Mouse (Mus musculus) heart, adult 2 months (tissue): Measurements from ENCODE around the gene Med20. TPM values are rescaled to one million over a fixed set of nuclear protein-coding genes. Genes with fewer than 3 reads are reported as not detected.

Experiments used
- DNase-seq, 2 experiments: peaks; one replicate each; pipeline ENCODE4 v3.0.0; 2021
- H3K27ac ChIP-seq: fragments of 200-600 bp; 2 replicates; pipeline ENCODE4 v1.8.1; 2022
- H3K27me3 ChIP-seq: fragments of 200-500 bp; 2 replicates; pipeline ENCODE4 v1.6.1; 2012; ENCODE audit warnings: mild to moderate bottlenecking, low read length, inconsistent platforms, mixed read lengths; ENCODE audit not compliant: control insufficient read depth, insufficient read depth
- H3K36me3 ChIP-seq: fragments of 200-500 bp; 2 replicates; pipeline ENCODE4 v1.6.1; 2012; ENCODE audit warnings: low read length, inconsistent platforms; ENCODE audit not compliant: control insufficient read depth, insufficient read depth
- H3K4me1 ChIP-seq: fragments of 200-500 bp; 2 replicates; pipeline ENCODE4 v1.6.1; 2011; ENCODE audit warnings: low read length; ENCODE audit not compliant: control insufficient read depth, insufficient read depth
- H3K4me3 ChIP-seq: fragments of 200-600 bp; 2 replicates; pipeline ENCODE4 v1.8.1; 2022
- H3K79me2 ChIP-seq: fragments of 200-500 bp; replicated peaks from 2 replicates; pipeline ENCODE4 v1.6.1; 2012; ENCODE audit warnings: mild to moderate bottlenecking, inconsistent platforms, low read length, moderate library complexity, mixed read lengths; ENCODE audit not compliant: control insufficient read depth, insufficient read depth
- H3K9ac ChIP-seq: fragments of 200-500 bp; 2 replicates; pipeline ENCODE4 v1.6.1; 2012; ENCODE audit warnings: low read depth, mild to moderate bottlenecking, control low read depth, inconsistent platforms, low read length, mixed read lengths
- CTCF ChIP-seq: fragments of 200-600 bp; IDR thresholded peaks from 2 replicates; pipeline ENCODE4 v1.8.1; 2022; ENCODE audit warnings: antibody characterized with exemption, mild to moderate bottlenecking, moderate library complexity
- EP300 ChIP-seq: fragments of 200-500 bp; IDR thresholded peaks from 2 replicates; pipeline ENCODE4 v1.6.1; 2011; ENCODE audit warnings: low read depth, low read length, control low read depth; ENCODE audit not compliant: insufficient read depth
- POLR2A ChIP-seq: fragments of 200-500 bp; IDR thresholded peaks from 2 replicates; pipeline ENCODE4 v1.6.1; 2011; ENCODE audit warnings: mild to moderate bottlenecking, low read depth, low read length, control low read depth; ENCODE audit not compliant: insufficient read depth
- WGBS: fragments of 180-500 bp; shearing (Covaris S2); methylation state at CpG from one replicate; pipeline ENCODE4 v1.1.7; 2018; 5-methylcytosine and 5-hydroxymethylcytosine counted together
- intact Hi-C: fragments of 180-260 bp; cut with DNase I; formaldehyde crosslinking; loops from one replicate; pipeline ENCODE4 v1.15.1; 2025
- polyA plus RNA-seq: library from polyadenylated mRNA; depleted of rRNA; stranded (reverse); fragments of >200 nt; gene quantifications from 2 replicates; pipeline ENCODE4 v1.2.3, GENCODE M21; 2012
- total RNA-seq, 2 experiments: library from RNA; stranded (reverse); gene quantifications; 2 replicates each; pipeline ENCODE4 v1.2.3; 2021

Med20 gene
- total and polyA plus RNA-seq, 3 experiments, result 13.5 to 17.4 (median 15.0) TPM

DNA sequence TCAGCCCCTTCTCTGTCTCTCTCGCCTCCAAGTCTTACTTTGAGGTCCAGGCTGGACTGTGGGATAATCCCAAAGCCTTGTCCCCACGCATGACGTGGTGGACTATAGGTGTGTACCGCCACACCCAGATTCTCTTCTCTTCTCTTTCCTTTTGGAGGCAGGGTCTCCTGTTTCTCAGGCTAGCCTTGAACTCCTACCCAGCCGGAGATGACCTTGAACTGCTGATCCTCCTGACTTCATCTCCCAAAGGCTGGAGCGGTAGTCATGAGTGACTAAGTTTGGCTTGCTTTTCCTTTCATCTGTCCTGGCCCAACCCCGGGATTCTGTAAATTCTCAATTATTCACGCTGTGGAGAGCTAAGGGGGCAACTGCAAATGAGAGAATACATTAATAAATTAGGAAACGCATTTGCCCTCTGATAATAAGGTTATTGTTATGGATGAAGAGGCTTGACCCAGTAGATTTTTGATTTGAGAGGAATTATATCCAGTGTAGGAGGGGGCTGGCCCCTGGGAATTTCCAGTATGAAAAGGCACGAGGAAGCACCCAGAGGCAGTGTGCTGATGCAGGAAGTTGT, 42.3 kb upstream of the Med20 start:
- Histone ChIP-seq H3K79me2 (no peaks in the 10 kb centered on the region), H3K4me3 (no peak overlapping the region), H3K27me3 (no peaks in the 10 kb centered on the region), H3K9ac (no peak overlapping the region), H3K36me3 (no peaks in the 10 kb centered on the region), H3K4me1 (peaks cover 8% of the 10 kb centered on the region), H3K27ac (no peak overlapping the region)
- TF ChIP-seq POLR2A (no peak), EP300 (no peak), CTCF (no peak)
- 77% methylated on average over 10 of the region's 10 CpGs for WGBS
- DNase-seq, result no peak
- intact Hi-C loops, result no loop called here

GRCm38 (mm10) chr17:47571621-47572020, 39.8 kb upstream of the Med20 start:
- Histone ChIP-seq H3K79me2 (no peaks in the 10 kb centered on the region), H3K9ac (no peak overlapping the region), H3K36me3 (no peaks in the 10 kb centered on the region), H3K4me1 (peaks cover 7% of the 10 kb centered on the region), H3K27ac (no peak overlapping the region), H3K4me3 (no peak overlapping the region), H3K27me3 (no peaks in the 10 kb centered on the region)
- no peak for DNase-seq
- 69% methylated on average over 7 of the region's 7 CpGs for WGBS
- TF ChIP-seq POLR2A (no peak), CTCF (no peak), EP300 (no peak)
- intact Hi-C loops, result no loop called here

DNA sequence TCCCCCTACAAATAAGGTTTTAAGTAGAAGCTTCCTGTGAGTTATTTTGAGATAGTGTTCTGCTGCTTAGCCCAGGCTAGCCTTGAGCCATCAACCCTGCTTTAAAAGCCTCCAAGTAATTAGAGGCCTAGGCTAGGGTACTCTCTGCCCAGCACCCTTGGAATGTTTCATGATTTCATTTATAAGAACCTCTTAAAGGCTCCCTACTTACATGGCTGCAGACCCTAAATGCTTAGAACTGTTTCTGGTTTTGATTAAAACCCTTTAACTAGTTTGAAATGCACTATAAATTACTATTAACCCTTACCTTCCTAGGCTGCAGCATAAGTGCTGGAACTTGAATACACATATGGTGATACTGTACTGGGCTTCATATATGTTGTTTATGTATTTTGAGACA, 38.9 kb upstream of the Med20 start:
- H3K36me3 ChIP-seq, result no peaks in the 10 kb centered on the region
- no peak overlapping the region for H3K4me3 ChIP-seq
- no peaks in the 10 kb centered on the region for H3K27me3 ChIP-seq
- no peak for DNase-seq
- no peak overlapping the region for H3K9ac ChIP-seq
- peaks cover 2% of the 10 kb centered on the region; the same call in 1 of the 2 replicates for H3K4me1 ChIP-seq
- no peaks in the 10 kb centered on the region for H3K79me2 ChIP-seq
- intact Hi-C loops, result no loop called here
- no peak for TF ChIP-seq POLR2A
- TF ChIP-seq CTCF, result no peak
- no peak for TF ChIP-seq EP300
- no peak overlapping the region for H3K27ac ChIP-seq

DNA sequence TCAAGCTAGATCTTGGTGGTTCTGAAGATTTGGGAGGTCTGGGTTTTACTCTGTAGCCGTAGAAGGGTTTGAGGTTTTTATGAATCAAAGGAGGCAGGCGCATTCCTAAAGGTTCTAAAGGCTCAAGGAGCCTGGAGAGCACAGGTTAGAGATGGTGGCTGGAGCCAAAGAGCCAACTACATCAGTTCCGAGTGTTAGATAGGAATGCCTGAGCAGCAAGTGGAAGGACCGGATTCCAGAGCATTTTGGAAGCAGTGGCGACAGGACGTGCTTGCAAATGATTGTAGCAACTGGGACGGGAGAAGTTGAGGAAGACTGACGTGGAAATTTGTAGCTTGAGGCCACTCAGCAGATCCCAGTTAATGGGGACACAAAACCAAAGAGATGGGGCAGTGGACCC, 37.4 kb upstream of the Med20 start:
- H3K79me2 ChIP-seq, result no peaks in the 10 kb centered on the region
- H3K9ac ChIP-seq, result no peak overlapping the region
- H3K36me3 ChIP-seq, result no peaks in the 10 kb centered on the region
- DNase-seq, result no peak
- H3K27ac ChIP-seq, result no peak overlapping the region
- 67% methylated on average over 8 of the region's 8 CpGs for WGBS
- H3K4me3 ChIP-seq, result no peak overlapping the region
- H3K27me3 ChIP-seq, result no peaks in the 10 kb centered on the region
- TF ChIP-seq EP300 (no peak), POLR2A (no peak), CTCF (no peak)
- intact Hi-C loops, result no loop called here
- no peaks in the 10 kb centered on the region for H3K4me1 ChIP-seq

GRCm38 (mm10) chr17:47574830-47575229, 36.6 kb upstream of the Med20 start:
- Histone ChIP-seq H3K9ac (no peak overlapping the region), H3K36me3 (no peaks in the 10 kb centered on the region), H3K79me2 (no peaks in the 10 kb centered on the region), H3K4me3 (no peak overlapping the region), H3K27me3 (no peaks in the 10 kb centered on the region), H3K4me1 (no peaks in the 10 kb centered on the region), H3K27ac (no peak overlapping the region)
- DNase-seq, result peak in 1 of 2 experiments; percentile 20
- intact Hi-C loops, result no loop called here
- WGBS, result 56% methylated on average over 11 of the region's 11 CpGs
- TF ChIP-seq EP300 (no peak), POLR2A (no peak), CTCF (no peak)

GRCm38 (mm10) chr17:47578655-47579054, 32.7 kb upstream of the Med20 start:
- no peaks in the 10 kb centered on the region for H3K27me3 ChIP-seq
- intact Hi-C loops, result no loop called here
- no peak overlapping the region for H3K9ac ChIP-seq
- no peaks in the 10 kb centered on the region for H3K79me2 ChIP-seq
- no peaks in the 10 kb centered on the region for H3K4me1 ChIP-seq
- TF ChIP-seq CTCF (no peak), POLR2A (no peak)
- H3K27ac ChIP-seq, result no peak overlapping the region
- no peak for DNase-seq
- no peak overlapping the region for H3K4me3 ChIP-seq
- 87% methylated on average over 6 of the region's 6 CpGs for WGBS
- no peaks in the 10 kb centered on the region for H3K36me3 ChIP-seq

DNA sequence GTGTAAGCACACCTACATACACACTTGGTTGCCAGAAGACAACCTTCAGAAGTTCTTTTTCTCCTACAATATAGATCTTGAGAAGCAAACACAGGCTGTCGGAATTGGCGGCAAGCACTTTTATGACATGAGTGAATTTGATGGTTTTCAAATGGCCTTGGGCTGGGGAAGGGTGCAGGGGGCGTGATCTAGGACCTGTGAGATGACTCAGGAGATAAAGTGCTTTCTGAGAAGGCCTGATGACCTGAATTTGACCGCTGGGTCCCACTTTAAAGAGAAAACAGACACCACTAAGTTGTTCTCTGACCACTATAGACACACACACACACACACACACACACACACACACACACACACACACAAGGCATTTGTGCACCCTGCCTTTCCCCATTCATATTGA, 30.4 kb upstream of the Med20 start:
- 93% methylated on average over 4 of the region's 4 CpGs for WGBS
- Histone ChIP-seq H3K27me3 (no peaks in the 10 kb centered on the region), H3K79me2 (no peaks in the 10 kb centered on the region), H3K27ac (no peak overlapping the region), H3K4me1 (no peaks in the 10 kb centered on the region), H3K4me3 (no peak overlapping the region), H3K9ac (no peak overlapping the region), H3K36me3 (no peaks in the 10 kb centered on the region)
- DNase-seq, result no peak
- intact Hi-C loops, result no loop called here
- TF ChIP-seq POLR2A (no peak), EP300 (no peak), CTCF (no peak)
